Mouse (Mus musculus): ENCODE measurements at regions not wholly inside any gene's neighbourhood (a gene's known extent, or its start where the extent isn't known, plus 50 kb on each side); places are given as distances from the start of the nearest gene placed in this dataset.

GRCm38 (mm10) chr12:77084744-77085143 lies 122.7 kb upstream of the Max start:
- Histone ChIP-seq H3K4me2 (no peak overlapping the region), H3K9ac (no peak overlapping the region)
- WGBS = 89% methylated on average over 5 of the region's 5 CpGs

GRCm38 (mm10) chr12:77084343-77084742 lies 122.3 kb upstream of the Max start:
- Histone ChIP-seq H3K36me3 (no peaks in the 10 kb centered on the region), H3K9ac (no peak overlapping the region), H3K4me2 (no peak overlapping the region), H3K9me3 (no peaks in the 10 kb centered on the region), H3K4me3 (no peak overlapping the region), H3K27ac (no peak overlapping the region), H3K4me1 (no peaks in the 10 kb centered on the region), H3K27me3 (no peaks in the 10 kb centered on the region)
- ATAC-seq (ENCODE audit: insufficient number of reproducible peaks, low FRiP score, low TSS enrichment, low read depth) = no peak
- 64% methylated on average over 1 of the region's 1 CpGs for WGBS

More at GRCm38 (mm10) chr12:77084744-77085143, 122.7 kb upstream of the Max start:
- Histone ChIP-seq H3K27ac (no peak overlapping the region), H3K9me3 (no peaks in the 10 kb centered on the region), H3K4me1 (no peaks in the 10 kb centered on the region), H3K27me3 (no peaks in the 10 kb centered on the region), H3K36me3 (no peaks in the 10 kb centered on the region), H3K4me3 (no peak overlapping the region)
- ATAC-seq (ENCODE audit: insufficient number of reproducible peaks, low FRiP score, low TSS enrichment, low read depth) = no peak

- Histone ChIP-seq H3K27ac (no peak overlapping the region), H3K9me3 (no peaks in the 10 kb centered on the region), H3K27me3 (no peaks in the 10 kb centered on the region), H3K9ac (no peak overlapping the region), H3K4me2 (no peak overlapping the region), H3K4me3 (no peak overlapping the region), H3K36me3 (no peaks in the 10 kb centered on the region), H3K4me1 (no peaks in the 10 kb centered on the region)
- WGBS = 78% methylated on average over 6 of the region's 6 CpGs
- no peak for ATAC-seq (ENCODE audit: insufficient number of reproducible peaks, low FRiP score, low TSS enrichment, low read depth)
Measured at GRCm38 (mm10) chr12:77083760-77084159, 121.8 kb upstream of the Max start.

- Histone ChIP-seq H3K27me3 (no peaks in the 10 kb centered on the region), H3K4me3 (no peak overlapping the region), H3K27ac (no peak overlapping the region), H3K36me3 (no peaks in the 10 kb centered on the region), H3K4me1 (no peaks in the 10 kb centered on the region), H3K4me2 (no peak overlapping the region), H3K9ac (no peak overlapping the region), H3K9me3 (no peaks in the 10 kb centered on the region)
- no peak for ATAC-seq (ENCODE audit: insufficient number of reproducible peaks, low FRiP score, low TSS enrichment, low read depth)
- WGBS = 90% methylated on average over 2 of the region's 2 CpGs
Measured at GRCm38 (mm10) chr12:77081774-77082173, 119.8 kb upstream of the Max start.

- no peak overlapping the region for H3K9ac ChIP-seq
- no peak overlapping the region for H3K4me2 ChIP-seq
- H3K27ac ChIP-seq = no peak overlapping the region
- H3K9me3 ChIP-seq = no peaks in the 10 kb centered on the region
- H3K4me3 ChIP-seq = no peak overlapping the region
- H3K36me3 ChIP-seq = no peaks in the 10 kb centered on the region
- 85% methylated on average over 3 of the region's 3 CpGs for WGBS
- no peak for ATAC-seq (ENCODE audit: insufficient number of reproducible peaks, low FRiP score, low TSS enrichment, low read depth)
- H3K4me1 ChIP-seq = no peaks in the 10 kb centered on the region
- H3K27me3 ChIP-seq = no peaks in the 10 kb centered on the region
Measured at GRCm38 (mm10) chr12:77079481-77079880, 117.5 kb upstream of the Max start.

GRCm38 (mm10) chr12:77076678-77077077 lies 114.7 kb upstream of the Max start:
- Histone ChIP-seq H3K36me3 (no peaks in the 10 kb centered on the region), H3K9ac (no peak overlapping the region), H3K27me3 (no peaks in the 10 kb centered on the region), H3K27ac (no peak overlapping the region), H3K4me3 (no peak overlapping the region), H3K9me3 (no peaks in the 10 kb centered on the region), H3K4me2 (no peak overlapping the region), H3K4me1 (no peaks in the 10 kb centered on the region)
- 91% methylated on average over 5 of the region's 5 CpGs for WGBS
- ATAC-seq (ENCODE audit: insufficient number of reproducible peaks, low FRiP score, low TSS enrichment, low read depth) = no peak

GRCm38 (mm10) chr12:77074602-77075001 lies 112.6 kb upstream of the Max start:
- H3K4me3 ChIP-seq = no peak overlapping the region
- no peak overlapping the region for H3K27ac ChIP-seq
- H3K4me1 ChIP-seq = no peaks in the 10 kb centered on the region
- H3K9ac ChIP-seq = no peak overlapping the region
- no peak overlapping the region for H3K4me2 ChIP-seq
- no peak for ATAC-seq (ENCODE audit: insufficient number of reproducible peaks, low FRiP score, low TSS enrichment, low read depth)
- WGBS = 75% methylated on average over 2 of the region's 2 CpGs
- H3K9me3 ChIP-seq = no peaks in the 10 kb centered on the region
- H3K36me3 ChIP-seq = no peaks in the 10 kb centered on the region
- H3K27me3 ChIP-seq = no peaks in the 10 kb centered on the region

GRCm38 (mm10) chr12:77071700-77072099 lies 109.7 kb upstream of the Max start:
- Histone ChIP-seq H3K4me3 (no peak overlapping the region), H3K36me3 (no peaks in the 10 kb centered on the region), H3K4me1 (no peaks in the 10 kb centered on the region), H3K4me2 (no peak overlapping the region), H3K9ac (no peak overlapping the region), H3K27me3 (no peaks in the 10 kb centered on the region), H3K9me3 (no peaks in the 10 kb centered on the region), H3K27ac (no peak overlapping the region)
- 81% methylated on average over 1 of the region's 1 CpGs for WGBS
- no peak for ATAC-seq (ENCODE audit: insufficient number of reproducible peaks, low FRiP score, low TSS enrichment, low read depth)

GRCm38 (mm10) chr12:77067938-77068337 lies 105.9 kb upstream of the Max start:
- H3K9ac ChIP-seq = no peak overlapping the region
- no peak overlapping the region for H3K27ac ChIP-seq
- no peaks in the 10 kb centered on the region for H3K36me3 ChIP-seq
- no peak overlapping the region for H3K4me3 ChIP-seq
- no peaks in the 10 kb centered on the region for H3K9me3 ChIP-seq
- no peaks in the 10 kb centered on the region for H3K27me3 ChIP-seq
- no peaks in the 10 kb centered on the region for H3K4me1 ChIP-seq
- 86% methylated on average over 5 of the region's 5 CpGs for WGBS
- ATAC-seq (ENCODE audit: insufficient number of reproducible peaks, low FRiP score, low TSS enrichment, low read depth) = no peak
- H3K4me2 ChIP-seq = no peak overlapping the region

- no peak overlapping the region for H3K27ac ChIP-seq
- H3K9me3 ChIP-seq = no peaks in the 10 kb centered on the region
- H3K36me3 ChIP-seq = no peaks in the 10 kb centered on the region
- no peak overlapping the region for H3K4me3 ChIP-seq
- H3K4me2 ChIP-seq = no peak overlapping the region
- H3K4me1 ChIP-seq = no peaks in the 10 kb centered on the region
- H3K27me3 ChIP-seq = no peaks in the 10 kb centered on the region
- no peak for ATAC-seq (ENCODE audit: insufficient number of reproducible peaks, low FRiP score, low TSS enrichment, low read depth)
- H3K9ac ChIP-seq = no peak overlapping the region
- 62% methylated on average over 5 of the region's 5 CpGs for WGBS
Measured at GRCm38 (mm10) chr12:77067115-77067514, 105.1 kb upstream of the Max start.

GRCm38 (mm10) chr12:77065645-77066512 lies 103.9 kb upstream of the Max start:
- H3K4me2 ChIP-seq = no peak overlapping the region

GRCm38 (mm10) chr12:77064048-77064447 lies 102.0 kb upstream of the Max start:
- Histone ChIP-seq H3K4me3 (no peak overlapping the region), H3K36me3 (no peaks in the 10 kb centered on the region), H3K27me3 (no peaks in the 10 kb centered on the region), H3K4me1 (peaks cover 8% of the 10 kb centered on the region), H3K4me2 (no peak overlapping the region), H3K9me3 (no peaks in the 10 kb centered on the region), H3K27ac (no peak overlapping the region), H3K9ac (no peak overlapping the region)
- WGBS = 41% methylated on average over 4 of the region's 4 CpGs
- ATAC-seq (ENCODE audit: insufficient number of reproducible peaks, low FRiP score, low TSS enrichment, low read depth) = no peak

More at GRCm38 (mm10) chr12:77065645-77066512, 103.9 kb upstream of the Max start:
- Histone ChIP-seq H3K9ac (no peak overlapping the region), H3K4me1 (0 out of 2 replicates have a peak, but pooled peaks cover 2% of the 10 kb centered on the region), H3K27me3 (no peaks in the 10 kb centered on the region), H3K9me3 (no peaks in the 10 kb centered on the region), H3K4me3 (no peak overlapping the region), H3K27ac (no peak overlapping the region), H3K36me3 (no peaks in the 10 kb centered on the region)
- ATAC-seq (ENCODE audit: insufficient number of reproducible peaks, low FRiP score, low TSS enrichment, low read depth) = no peak
- 47% methylated on average over 6 of the region's 6 CpGs for WGBS

- ATAC-seq (ENCODE audit: insufficient number of reproducible peaks, low FRiP score, low TSS enrichment, low read depth) = no peak
- Histone ChIP-seq H3K4me3 (no peak overlapping the region), H3K27ac (no peak overlapping the region), H3K9ac (no peak overlapping the region), H3K4me2 (no peak overlapping the region), H3K27me3 (no peaks in the 10 kb centered on the region), H3K9me3 (no peaks in the 10 kb centered on the region), H3K36me3 (no peaks in the 10 kb centered on the region), H3K4me1 (peaks cover 8% of the 10 kb centered on the region)
- WGBS = 69% methylated on average over 5 of the region's 5 CpGs
Measured at GRCm38 (mm10) chr12:77061562-77061847, 99.5 kb upstream of the Max start.
